Mouse (Mus musculus): ENCODE measurements around the gene Morn5. TPM values are rescaled to one million over a fixed set of nuclear protein-coding genes. Genes with fewer than 3 reads are reported as not detected.

Gene Morn5
- not detected in 2 replicates for polyA plus RNA-seq (2012; ENCODE audit: low replicate concordance)

GRCm38 (mm10) chr2:36048748-36049566 lies at the start of gene Morn5, which contains the start of gene Ndufa8:
Gene Morn5, plus strand, starts transcription at chr2:36049458.
Gene Ndufa8, minus strand, starts transcription at chr2:36049406.

DNA sequence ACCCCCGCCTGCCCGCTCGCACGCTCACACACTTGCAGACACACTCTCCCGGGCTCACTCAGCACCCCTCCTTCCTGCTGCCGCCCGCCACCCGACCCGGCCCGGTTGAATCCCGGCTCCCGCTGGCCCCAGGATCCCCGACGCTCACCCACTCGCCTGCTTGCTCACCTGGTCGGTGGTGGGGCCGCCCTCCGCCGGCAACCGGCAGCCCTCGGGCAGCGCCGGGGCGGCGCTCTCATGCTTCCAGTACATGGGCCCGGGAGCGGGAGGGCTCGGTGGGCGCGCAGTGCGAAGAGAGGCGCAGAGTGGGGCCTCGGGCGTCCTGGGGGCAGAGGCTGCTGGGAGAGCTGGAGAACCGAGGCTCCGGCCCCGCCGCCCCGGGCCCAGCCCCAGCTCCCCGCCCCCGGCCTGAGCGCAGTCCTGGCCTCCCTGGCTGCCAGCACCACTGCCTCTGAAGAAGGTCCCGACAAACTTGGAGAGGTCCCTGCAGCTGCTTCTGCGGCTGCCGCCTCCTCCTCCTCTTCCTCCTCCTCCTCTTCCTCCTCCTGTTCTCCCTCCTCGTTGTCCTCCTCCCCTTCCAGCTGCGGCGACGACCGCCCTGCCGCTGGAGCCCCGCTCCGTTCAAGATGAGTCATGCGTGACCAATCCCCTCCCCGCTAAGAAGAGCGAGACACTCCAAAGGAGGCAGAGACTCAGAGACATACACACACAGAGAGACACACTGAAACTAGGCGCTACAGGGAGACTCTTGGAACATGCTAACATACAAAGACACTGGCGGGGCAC lies 55.9 kb downstream of the Morn5 start, which contains the start of gene Lhx6:
Gene Lhx6 (minus strand): TSS at position 453 of the 786 bp plus-strand sequence.

Other genes starting within 250 kb of the Morn5 start
- gene Ttll11, start 69.5 kb upstream of the Morn5 start, polyA plus RNA-seq (2012; ENCODE audit: low replicate concordance): 0.51 and 1.1 TPM in 2 replicates
- 28.6 and 33.6 TPM in 2 replicates for gene Ndufa8, start 52 bp upstream of the Morn5 start, polyA plus RNA-seq (2012; ENCODE audit: low replicate concordance)
- gene Lhx6, start 56.0 kb downstream of the Morn5 start, polyA plus RNA-seq (2012; ENCODE audit: low replicate concordance): 0.15 TPM in 1 of 2 replicates, not detected in the other
- gene Mrrf, start 86.9 kb downstream of the Morn5 start, polyA plus RNA-seq (2012; ENCODE audit: low replicate concordance): 0.77 and 1.1 TPM in 2 replicates
- 10.2 and 12.1 TPM in 2 replicates for gene Rbm18, start 87.3 kb downstream of the Morn5 start, polyA plus RNA-seq (2012; ENCODE audit: low replicate concordance)
- gene Ptgs1, start 181.0 kb downstream of the Morn5 start, polyA plus RNA-seq (2012; ENCODE audit: low replicate concordance): 13.3 and 13.6 TPM in 2 replicates

All from hematopoietic multipotent progenitor cell, adult 10-12 weeks (in vitro differentiated cells).